Mouse (Mus musculus) forebrain, embryonic 13.5 days (tissue): ENCODE data around the gene Dstn. TPM values are rescaled to one million over a fixed set of nuclear protein-coding genes. Genes with fewer than 3 reads are reported as not detected.

Experiments used
- ATAC-seq: fragments of 200-750 bp; cut with Nextera tagmentation; 2 replicates; pipeline ENCODE4 v1.8.0; 2017
- H3K27ac ChIP-seq: fragments of 300-500 bp; sonication (generic); 2 replicates; pipeline ENCODE4 v1.5.1; 2015; ENCODE audit warnings: inconsistent platforms, mild to moderate bottlenecking, moderate library complexity
- H3K27me3 ChIP-seq: fragments of 300-500 bp; sonication (generic); 2 replicates; pipeline ENCODE4 v1.6.1; 2015; ENCODE audit warnings: mild to moderate bottlenecking, inconsistent platforms
- H3K36me3 ChIP-seq: fragments of 300-500 bp; sonication (generic); 2 replicates; pipeline ENCODE4 v1.6.1; 2015; ENCODE audit warnings: mild to moderate bottlenecking, inconsistent platforms; ENCODE audit not compliant: poor library complexity, severe bottlenecking
- H3K4me1 ChIP-seq: fragments of 300-500 bp; sonication (generic); 2 replicates; pipeline ENCODE4 v1.6.1; 2015; ENCODE audit warnings: inconsistent platforms
- H3K4me2 ChIP-seq: fragments of 300-500 bp; sonication (generic); 2 replicates; pipeline ENCODE4 v1.6.1; 2015; ENCODE audit warnings: inconsistent platforms, mild to moderate bottlenecking, moderate library complexity
- H3K4me3 ChIP-seq: fragments of 300-500 bp; sonication (generic); 2 replicates; pipeline ENCODE4 v1.5.1; 2015; ENCODE audit warnings: mild to moderate bottlenecking, inconsistent platforms
- H3K9ac ChIP-seq: fragments of 300-500 bp; sonication (generic); 2 replicates; pipeline ENCODE4 v1.6.1; 2015; ENCODE audit warnings: mild to moderate bottlenecking, inconsistent platforms
- H3K9me3 ChIP-seq: fragments of 300-500 bp; sonication (generic); replicated peaks from 2 replicates; pipeline ENCODE4 v1.6.1; 2016; ENCODE audit warnings: inconsistent platforms
- WGBS: fragments of 180-500 bp; shearing (Covaris S2); methylation state at CpG from one replicate; pipeline ENCODE4 v1.1.7; 2015; 5-methylcytosine and 5-hydroxymethylcytosine counted together
- polyA plus RNA-seq: library from polyadenylated mRNA; unstranded; fragments of >200 nt; fragmentation: Nextera tagmentation; extraction: Ambion mirVana; gene quantifications from 2 replicates; pipeline ENCODE4 v1.2.1, GENCODE M21; 2015

Dstn gene
- polyA plus RNA-seq, 1 experiment from 2014 or later = 406 TPM

- 88% methylated on average over 2 of the region's 2 CpGs for WGBS
These were observed 55.7 kb downstream of the Dstn start for GRCm38 (mm10) chr2:143970841-143971240.

GRCm38 (mm10) chr2:143971887-143972286 lies 56.8 kb downstream of the Dstn start:
- H3K27me3 ChIP-seq = no peaks in the 10 kb centered on the region
- no peak for ATAC-seq

More at GRCm38 (mm10) chr2:143970841-143971240, 55.7 kb downstream of the Dstn start:
- Histone ChIP-seq H3K36me3 (peaks cover 35% of the 10 kb centered on the region), H3K4me3 (no peak overlapping the region), H3K4me2 (no peak overlapping the region), H3K27ac (no peak overlapping the region), H3K27me3 (no peaks in the 10 kb centered on the region), H3K9me3 (no peaks in the 10 kb centered on the region), H3K4me1 (no peaks in the 10 kb centered on the region), H3K9ac (no peak overlapping the region)
- ATAC-seq = no peak

GRCm38 (mm10) chr2:143973161-143973560 lies 58.0 kb downstream of the Dstn start:
- no peak overlapping the region for H3K4me3 ChIP-seq
- no peak overlapping the region for H3K9ac ChIP-seq

More at GRCm38 (mm10) chr2:143971887-143972286, 56.8 kb downstream of the Dstn start:
- Histone ChIP-seq H3K9ac (no peak overlapping the region), H3K4me1 (no peaks in the 10 kb centered on the region), H3K4me2 (no peak overlapping the region), H3K36me3 (peaks cover 25% of the 10 kb centered on the region), H3K4me3 (no peak overlapping the region), H3K9me3 (no peaks in the 10 kb centered on the region), H3K27ac (no peak overlapping the region)
- WGBS = 83% methylated on average over 2 of the region's 2 CpGs

DNA sequence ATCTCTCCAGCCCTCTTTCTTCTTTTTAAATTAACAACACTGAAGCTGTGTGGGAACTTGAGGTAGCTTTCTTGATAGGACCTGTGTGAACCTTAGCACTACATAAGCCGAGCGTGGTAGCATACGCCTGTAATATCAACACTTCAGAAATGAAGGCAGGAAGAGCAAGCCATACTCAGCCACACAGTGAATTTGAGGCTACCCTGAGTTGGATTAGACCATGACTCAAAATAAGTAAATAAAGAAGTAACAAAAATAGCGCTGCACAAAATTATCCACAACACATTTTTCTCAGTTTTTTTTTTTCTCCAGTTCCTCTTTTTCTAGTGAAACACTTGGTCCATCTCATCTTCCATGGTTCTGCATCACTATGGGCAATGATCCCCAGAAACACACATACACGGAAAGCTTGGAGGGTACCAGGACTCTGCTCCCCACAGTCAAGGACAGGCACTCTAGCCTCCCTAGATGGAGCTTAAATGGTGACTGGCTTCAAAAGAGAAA lies 60.1 kb downstream of the Dstn start:
- Histone ChIP-seq H3K4me2 (no peak overlapping the region), H3K4me1 (no peaks in the 10 kb centered on the region), H3K4me3 (no peak overlapping the region), H3K36me3 (peaks cover 8% of the 10 kb centered on the region; the same call in 1 of the 2 replicates), H3K27ac (no peak overlapping the region), H3K9me3 (no peaks in the 10 kb centered on the region), H3K9ac (no peak overlapping the region), H3K27me3 (no peaks in the 10 kb centered on the region)
- no peak for ATAC-seq
- WGBS = 98% methylated on average over 5 of the region's 5 CpGs

More at GRCm38 (mm10) chr2:143973161-143973560, 58.0 kb downstream of the Dstn start:
- Histone ChIP-seq H3K27me3 (no peaks in the 10 kb centered on the region), H3K27ac (no peak overlapping the region), H3K9me3 (no peaks in the 10 kb centered on the region), H3K4me1 (no peaks in the 10 kb centered on the region), H3K36me3 (peaks cover 16% of the 10 kb centered on the region), H3K4me2 (no peak overlapping the region)
- 94% methylated on average over 7 of the region's 7 CpGs for WGBS
- ATAC-seq = no peak

GRCm38 (mm10) chr2:143978444-143979147 lies 63.5 kb downstream of the Dstn start:
- whole genome bisulfite sequencing = 93% methylated on average over 8 of the region's 8 CpGs
- Histone ChIP-seq H3K9ac (no peak overlapping the region), H3K4me1 (no peaks in the 10 kb centered on the region), H3K9me3 (no peaks in the 10 kb centered on the region), H3K4me3 (no peak overlapping the region), H3K36me3 (no peaks in the 10 kb centered on the region), H3K27ac (no peak overlapping the region), H3K4me2 (no peak overlapping the region), H3K27me3 (no peaks in the 10 kb centered on the region)
- no peak for ATAC-seq

DNA sequence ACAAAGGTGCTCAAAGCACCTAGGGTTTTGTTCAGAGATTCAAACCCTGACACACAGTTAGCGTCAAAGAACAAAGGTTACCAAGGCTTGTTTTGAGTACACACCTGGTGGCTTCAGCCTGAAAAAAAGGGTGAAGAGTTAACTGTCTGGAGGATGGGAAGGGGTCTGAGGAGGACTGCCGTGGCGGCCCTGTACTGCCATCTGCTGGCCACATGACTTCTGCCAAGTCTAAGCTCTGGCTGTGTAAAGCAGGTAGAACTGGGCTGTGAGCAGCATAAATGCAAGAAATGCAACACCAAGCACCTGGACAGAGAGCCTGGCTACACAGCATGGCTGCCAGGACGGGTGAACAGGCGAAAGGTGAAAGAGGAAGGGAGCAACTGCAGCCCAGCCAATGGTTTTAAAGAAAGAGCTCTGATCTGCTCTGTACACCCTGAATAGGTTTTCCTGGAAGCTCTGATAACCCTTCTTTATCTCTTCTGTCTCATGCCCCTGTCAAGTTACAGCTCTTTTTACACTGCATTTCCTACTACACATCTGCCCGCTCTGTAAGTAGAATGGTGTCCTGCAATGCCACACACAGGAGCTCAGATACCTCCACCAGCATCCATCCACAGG lies 65.8 kb downstream of the Dstn start:
- no peaks in the 10 kb centered on the region for H3K27me3 ChIP-seq
- ATAC-seq = peak; percentile 95
- no peak overlapping the region for H3K27ac ChIP-seq
- H3K36me3 ChIP-seq = no peaks in the 10 kb centered on the region; the same call in 1 of the 2 replicates
- no peak overlapping the region for H3K4me3 ChIP-seq
- no peaks in the 10 kb centered on the region for H3K9me3 ChIP-seq
- 38% methylated on average over 6 of the region's 6 CpGs for WGBS
- H3K4me2 ChIP-seq = no peak overlapping the region
- H3K9ac ChIP-seq = no peak overlapping the region
- H3K4me1 ChIP-seq = no peaks in the 10 kb centered on the region

GRCm38 (mm10) chr2:143982152-143982551 lies 67.0 kb downstream of the Dstn start:
- H3K9me3 ChIP-seq = no peaks in the 10 kb centered on the region
- no peak for ATAC-seq
- WGBS = 82% methylated on average over 4 of the region's 4 CpGs
- H3K27ac ChIP-seq = no peak overlapping the region
- H3K4me3 ChIP-seq = no peak overlapping the region
- H3K27me3 ChIP-seq = no peaks in the 10 kb centered on the region
- H3K4me2 ChIP-seq = no peak overlapping the region
- H3K4me1 ChIP-seq = no peaks in the 10 kb centered on the region
- no peaks in the 10 kb centered on the region; the same call in 1 of the 2 replicates for H3K36me3 ChIP-seq
- H3K9ac ChIP-seq = no peak overlapping the region

DNA sequence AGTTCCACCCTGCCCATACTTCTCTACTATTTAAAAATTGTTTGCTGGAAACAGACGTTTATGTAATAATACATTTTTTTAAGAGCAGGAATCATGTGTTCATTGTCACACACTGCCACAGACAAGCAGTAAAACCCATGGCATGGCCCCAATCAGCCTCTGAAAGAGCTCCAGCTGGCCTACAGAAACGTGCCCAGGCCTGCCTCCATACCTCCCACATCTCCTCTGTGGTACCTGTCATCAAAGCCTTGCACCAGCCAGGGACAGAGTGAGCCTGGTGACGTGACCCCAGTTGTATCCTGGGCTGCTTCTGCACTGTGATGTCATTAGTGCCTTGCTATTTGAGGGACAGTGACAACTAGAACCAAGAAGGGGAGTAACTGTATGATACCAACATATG lies 67.8 kb downstream of the Dstn start:
- no peak for ATAC-seq
- 60% methylated on average over 3 of the region's 3 CpGs for WGBS
- Histone ChIP-seq H3K9ac (no peak overlapping the region), H3K27me3 (no peaks in the 10 kb centered on the region), H3K9me3 (no peaks in the 10 kb centered on the region), H3K4me3 (no peak overlapping the region), H3K4me2 (no peak overlapping the region), H3K27ac (no peak overlapping the region), H3K36me3 (no peaks in the 10 kb centered on the region; the same call in 1 of the 2 replicates), H3K4me1 (no peaks in the 10 kb centered on the region)

- no peak overlapping the region for H3K4me2 ChIP-seq
- no peak for ATAC-seq
- H3K4me1 ChIP-seq = no peaks in the 10 kb centered on the region
- no peak overlapping the region for H3K27ac ChIP-seq
- H3K4me3 ChIP-seq = no peak overlapping the region
- H3K36me3 ChIP-seq = no peaks in the 10 kb centered on the region; the same call in 1 of the 2 replicates
- no peaks in the 10 kb centered on the region for H3K27me3 ChIP-seq
- 85% methylated on average over 2 of the region's 2 CpGs for WGBS
- H3K9ac ChIP-seq = no peak overlapping the region
- H3K9me3 ChIP-seq = no peaks in the 10 kb centered on the region
These were observed 68.4 kb downstream of the Dstn start for GRCm38 (mm10) chr2:143983482-143983881.

- ATAC-seq = no peak
- H3K4me3 ChIP-seq = no peak overlapping the region
- no peaks in the 10 kb centered on the region; the same call in 1 of the 2 replicates for H3K36me3 ChIP-seq
- no peak overlapping the region for H3K9ac ChIP-seq
- H3K4me1 ChIP-seq = peaks cover 7% of the 10 kb centered on the region
- no peak overlapping the region for H3K27ac ChIP-seq
- H3K9me3 ChIP-seq = no peaks in the 10 kb centered on the region
- no peaks in the 10 kb centered on the region for H3K27me3 ChIP-seq
- no peak overlapping the region for H3K4me2 ChIP-seq
- WGBS = 83% methylated on average over 2 of the region's 2 CpGs
These were observed 72.4 kb downstream of the Dstn start for GRCm38 (mm10) chr2:143987485-143987884.

DNA sequence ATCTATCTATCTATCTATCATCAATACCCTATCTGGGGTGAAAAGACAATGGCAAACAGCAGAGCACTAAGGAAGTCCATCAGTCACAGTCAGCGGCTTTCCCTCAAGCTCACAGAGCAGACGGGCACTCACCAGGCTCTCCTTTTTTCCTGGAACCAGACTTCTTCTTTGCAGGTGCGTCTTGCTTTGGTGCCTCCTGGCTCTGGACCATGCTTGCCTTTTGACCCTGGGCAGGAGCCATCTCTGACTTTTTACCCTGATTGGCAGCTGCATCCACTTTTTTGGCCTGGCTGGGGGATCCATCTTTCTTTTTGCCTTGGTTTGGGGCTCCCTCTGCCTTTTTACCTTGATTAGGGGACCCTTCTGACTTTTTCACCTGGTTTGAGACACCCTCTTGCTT lies 72.9 kb downstream of the Dstn start:
- H3K9ac ChIP-seq = no peak overlapping the region
- no peak overlapping the region for H3K27ac ChIP-seq
- no peak overlapping the region for H3K4me3 ChIP-seq
- 93% methylated on average over 3 of the region's 3 CpGs for WGBS
- peaks cover 7% of the 10 kb centered on the region for H3K4me1 ChIP-seq
- H3K36me3 ChIP-seq = no peaks in the 10 kb centered on the region; the same call in 1 of the 2 replicates
- ATAC-seq = no peak
- no peak overlapping the region for H3K4me2 ChIP-seq
- H3K27me3 ChIP-seq = no peaks in the 10 kb centered on the region
- H3K9me3 ChIP-seq = no peaks in the 10 kb centered on the region

DNA sequence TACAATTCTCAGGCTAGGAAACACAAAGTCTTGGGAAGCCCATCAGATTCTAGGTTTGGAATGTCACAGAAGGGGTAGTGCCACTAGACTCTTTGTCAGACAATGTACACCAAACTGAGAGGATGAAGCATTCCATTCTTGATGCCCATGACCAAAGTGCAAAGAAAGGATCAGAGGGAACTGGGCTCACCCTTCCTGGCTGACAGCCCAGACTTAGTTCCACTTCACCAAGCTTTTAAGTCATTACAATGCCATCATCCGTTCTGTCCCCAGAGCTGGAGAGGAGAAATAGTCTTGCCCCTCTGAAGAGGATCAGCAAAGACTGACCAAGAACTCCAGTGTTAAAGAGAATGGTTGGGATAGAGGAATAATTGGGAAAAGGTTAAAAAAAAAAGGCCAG lies 75.9 kb downstream of the Dstn start:
- 10% methylated on average over 1 of the region's 1 CpGs for WGBS
- Histone ChIP-seq H3K4me2 (no peak overlapping the region), H3K36me3 (no peaks in the 10 kb centered on the region), H3K27me3 (no peaks in the 10 kb centered on the region), H3K4me3 (no peak overlapping the region), H3K4me1 (peaks cover 7% of the 10 kb centered on the region), H3K9ac (no peak overlapping the region), H3K9me3 (no peaks in the 10 kb centered on the region), H3K27ac (no peak overlapping the region)
- no peak for ATAC-seq
